Mouse (Mus musculus) liver, embryonic 14.5 days (tissue): ENCODE measurements around the gene Pcsk4. TPM values are rescaled to one million over a fixed set of nuclear protein-coding genes. Genes with fewer than 3 reads are reported as not detected.

ENCODE experiments used
- ATAC-seq: fragments of 200-750 bp; cut with Nextera tagmentation; 2 replicates; pipeline ENCODE4 v1.8.0; 2017; ENCODE audit warnings: moderate number of reproducible peaks, mild to moderate bottlenecking, moderate library complexity; ENCODE audit not compliant: insufficient read depth
- DNase-seq, 3 experiments: peaks; one replicate each; pipeline ENCODE4 v3.0.0-alpha.2; 2012 to 2013; ENCODE audit warnings: low read depth in 3 of 3, low spot score in 3 of 3
- H3K27ac ChIP-seq: fragments of 300-500 bp; sonication (generic); 2 replicates; pipeline ENCODE4 v1.5.1; 2014; ENCODE audit warnings: moderate library complexity, mild to moderate bottlenecking, control low read depth, inconsistent platforms
- H3K27me3 ChIP-seq: fragments of 300-500 bp; sonication (generic); 2 replicates; pipeline ENCODE4 v1.6.1; 2014; ENCODE audit warnings: mild to moderate bottlenecking, low read length, moderate library complexity; ENCODE audit not compliant: control insufficient read depth, insufficient read depth
- H3K36me3 ChIP-seq: fragments of 300-500 bp; sonication (generic); replicated peaks from 2 replicates; pipeline ENCODE4 v1.6.1; 2014; ENCODE audit warnings: low read depth; ENCODE audit not compliant: control insufficient read depth, insufficient read depth
- H3K4me1 ChIP-seq, 2 experiments: fragments of 200-500 bp in 1 of 2; fragments of 300-500 bp in 1 of 2; sonication (generic) in 1 of 2; replicated peaks; 2 replicates each; pipeline ENCODE4 v1.6.1; 2012 to 2014; ENCODE audit warnings: antibody characterized with exemption in 1 of 2, inconsistent platforms in 1 of 2, low read length in 1 of 2; ENCODE audit not compliant: control insufficient read depth in 2 of 2, insufficient read depth in 2 of 2
- H3K4me2 ChIP-seq: fragments of 300-500 bp; sonication (generic); 2 replicates; pipeline ENCODE4 v1.6.1; 2014; ENCODE audit warnings: low read depth, mild to moderate bottlenecking, control low read depth, moderate library complexity
- H3K4me3 ChIP-seq, 2 experiments: fragments of 200-500 bp in 1 of 2; fragments of 300-500 bp in 1 of 2; sonication (generic) in 1 of 2; 2 replicates each; pipeline ENCODE4 v1.5.1; 2012 to 2014; ENCODE audit warnings: low read depth in 2 of 2, low read length in 2 of 2, mild to moderate bottlenecking in 2 of 2, control low read depth in 1 of 2, inconsistent platforms in 1 of 2, moderate library complexity in 1 of 2; ENCODE audit not compliant: insufficient read depth in 1 of 2
- H3K9ac ChIP-seq: fragments of 300-500 bp; sonication (generic); replicated peaks from 2 replicates; pipeline ENCODE4 v1.6.1; 2014; ENCODE audit warnings: mild to moderate bottlenecking, control low read depth, moderate library complexity
- H3K9me3 ChIP-seq: fragments of 300-500 bp; sonication (generic); 2 replicates; pipeline ENCODE4 v1.6.1; 2016; ENCODE audit warnings: low read length, mixed read lengths; ENCODE audit not compliant: control insufficient read depth
- CTCF ChIP-seq: IDR thresholded peaks from 2 replicates; pipeline ENCODE4 v1.5.1; 2016; ENCODE audit warnings: antibody characterized with exemption, low read depth, control low read depth
- EP300 ChIP-seq: IDR thresholded peaks from 2 replicates; pipeline ENCODE4 v1.6.1; 2016; ENCODE audit warnings: antibody characterized with exemption, low read depth
- WGBS: fragments of 180-500 bp; shearing (Covaris S2); extraction: QIAGEN DNeasy Blood & Tissue Kit; methylation state at CpG from one replicate; pipeline ENCODE4 v1.1.7; 2014; ENCODE audit not compliant: insufficient replicate concordance; 5-methylcytosine and 5-hydroxymethylcytosine counted together
- polyA plus RNA-seq, 2 experiments: library from polyadenylated mRNA; depleted of rRNA in 1 of 2; stranded (reverse) in 1 of 2; unstranded in 1 of 2; fragments of >200 nt; fragmentation: Nextera tagmentation in 1 of 2; extraction: Ambion mirVana in 1 of 2; gene quantifications; 2 replicates each; pipeline versions ENCODE4 v1.2.1 to v1.2.3; 2012 to 2014

Pcsk4 gene
- polyA plus RNA-seq, 2 experiments = 3.2 to 6.6 TPM

- Histone ChIP-seq H3K4me1 (peaks cover 7 to 13% of the 10 kb centered on the region in 2 experiments), H3K36me3 (no peaks in the 10 kb centered on the region), H3K9me3 (no peaks in the 10 kb centered on the region), H3K4me2 (peak overlapping the region; percentile 96), H3K4me3 (peak overlapping the region in 1 of 2 experiments; percentile 74; a peak in 1 of 4 replicates), H3K27ac (peak overlapping the region; percentile 43; the same call in 1 of the 2 replicates), H3K27me3 (no peaks in the 10 kb centered on the region), H3K9ac (no peak overlapping the region; the same call in 1 of the 2 replicates)
- no peak for DNase-seq
- no peak for TF ChIP-seq EP300
- TF ChIP-seq CTCF = no peak
- ATAC-seq = 0 out of 2 replicates have a peak, but pooled peaks have one; percentile 1
- WGBS = 72% methylated on average over 17 of the region's 17 CpGs
These were observed 4.9 kb downstream of the Pcsk4 start for GRCm38 (mm10) chr10:80324120-80325037.

GRCm38 (mm10) chr10:80323261-80324119 lies 5.8 kb downstream of the Pcsk4 start:
- Histone ChIP-seq H3K36me3 (peaks cover 3% of the 10 kb centered on the region; the same call in 1 of the 2 replicates), H3K4me3 (peak overlapping the region; percentile 72 to 74), H3K4me2 (peak overlapping the region; percentile 96), H3K9me3 (no peaks in the 10 kb centered on the region), H3K27ac (peak overlapping the region; percentile 43), H3K27me3 (no peaks in the 10 kb centered on the region), H3K4me1 (peaks cover 10 to 11% of the 10 kb centered on the region in 2 experiments), H3K9ac (peak overlapping the region; percentile 60)
- WGBS = under 1% methylated on average over 44 of the region's 46 CpGs
- peak in 2 of 3 experiments; percentile 54 to 66 for DNase-seq
- TF ChIP-seq CTCF (0 out of 2 replicates have a peak, but pooled peaks have one; percentile 8), EP300 (no peak)
- peak; percentile 74 for ATAC-seq

- H3K9ac ChIP-seq = peak overlapping the region; percentile 60
- DNase-seq (no peak), ATAC-seq (peak; percentile 22; the same call in 1 of the 2 replicates)
- peaks cover 7% of the 10 kb centered on the region; the same call in 1 of the 2 replicates for H3K36me3 ChIP-seq
- no peaks in the 10 kb centered on the region for H3K9me3 ChIP-seq
- no peaks in the 10 kb centered on the region for H3K27me3 ChIP-seq
- peak overlapping the region; percentile 96 for H3K4me2 ChIP-seq
- peaks cover 10 to 11% of the 10 kb centered on the region in 2 experiments for H3K4me1 ChIP-seq
- peak; percentile 44 for TF ChIP-seq CTCF
- no peak for TF ChIP-seq EP300
- peak overlapping the region; percentile 43 for H3K27ac ChIP-seq
- H3K4me3 ChIP-seq = peak overlapping the region; percentile 72 to 74
- WGBS = 4% methylated on average over 28 of the region's 28 CpGs
These were observed 6.5 kb downstream of the Pcsk4 start for GRCm38 (mm10) chr10:80322811-80323211.

GRCm38 (mm10) chr10:80321670-80322581 lies 7.4 kb downstream of the Pcsk4 start:
- peak overlapping the region; percentile 43 for H3K27ac ChIP-seq
- no peak for DNase-seq
- peaks cover 15 to 17% of the 10 kb centered on the region in 2 experiments for H3K4me1 ChIP-seq

More at GRCm38 (mm10) chr10:80321670-80322581, 7.4 kb downstream of the Pcsk4 start:
- WGBS = 82% methylated on average over 21 of the region's 21 CpGs
- H3K4me3 ChIP-seq = peak overlapping the region; percentile 72 to 74
- peaks cover 7% of the 10 kb centered on the region; the same call in 1 of the 2 replicates for H3K36me3 ChIP-seq
- H3K4me2 ChIP-seq = peak overlapping the region; percentile 96
- no peak for ATAC-seq
- peak overlapping the region; percentile 60 for H3K9ac ChIP-seq
- no peaks in the 10 kb centered on the region for H3K9me3 ChIP-seq
- no peaks in the 10 kb centered on the region for H3K27me3 ChIP-seq
- TF ChIP-seq EP300 (no peak), CTCF (no peak)
